Mouse (Mus musculus) midbrain, embryonic 13.5 days (tissue): ENCODE measurements at regions not wholly inside any gene's neighbourhood (a gene's known extent, or its start where the extent isn't known, plus 50 kb on each side); places are given as distances from the start of the nearest gene placed in this dataset.

Experiments
- ATAC-seq: fragments of 200-750 bp; cut with Nextera tagmentation; 2 replicates; pipeline ENCODE4 v1.8.0; 2017; ENCODE audit warnings: mild to moderate bottlenecking, moderate TSS enrichment, moderate library complexity
- H3K27ac ChIP-seq: fragments of 300-500 bp; sonication (generic); 2 replicates; pipeline ENCODE4 v1.5.1; 2015; ENCODE audit warnings: inconsistent platforms, mild to moderate bottlenecking, moderate library complexity
- H3K27me3 ChIP-seq: fragments of 300-500 bp; sonication (generic); 2 replicates; pipeline ENCODE4 v1.6.1; 2015; ENCODE audit warnings: mild to moderate bottlenecking, inconsistent platforms
- H3K36me3 ChIP-seq: fragments of 300-500 bp; sonication (generic); 2 replicates; pipeline ENCODE4 v1.6.1; 2015; ENCODE audit warnings: mild to moderate bottlenecking, inconsistent platforms
- H3K4me1 ChIP-seq: fragments of 300-500 bp; sonication (generic); replicated peaks from 2 replicates; pipeline ENCODE4 v1.6.1; 2015; ENCODE audit warnings: inconsistent platforms
- H3K4me2 ChIP-seq: fragments of 300-500 bp; sonication (generic); replicated peaks from 2 replicates; pipeline ENCODE4 v1.6.1; 2015; ENCODE audit warnings: moderate library complexity, mild to moderate bottlenecking, inconsistent platforms
- H3K4me3 ChIP-seq: fragments of 300-500 bp; sonication (generic); replicated peaks from 2 replicates; pipeline ENCODE4 v1.5.1; 2015; ENCODE audit warnings: mild to moderate bottlenecking, inconsistent platforms
- H3K9ac ChIP-seq: fragments of 300-500 bp; sonication (generic); replicated peaks from 2 replicates; pipeline ENCODE4 v1.6.1; 2015; ENCODE audit warnings: mild to moderate bottlenecking, inconsistent platforms
- H3K9me3 ChIP-seq: fragments of 300-500 bp; sonication (generic); 2 replicates; pipeline ENCODE4 v1.6.1; 2016; ENCODE audit warnings: mild to moderate bottlenecking, inconsistent platforms
- WGBS: fragments of 180-500 bp; shearing (Covaris S2); methylation state at CpG from one replicate; pipeline ENCODE4 v1.1.7; 2015; 5-methylcytosine and 5-hydroxymethylcytosine counted together

DNA sequence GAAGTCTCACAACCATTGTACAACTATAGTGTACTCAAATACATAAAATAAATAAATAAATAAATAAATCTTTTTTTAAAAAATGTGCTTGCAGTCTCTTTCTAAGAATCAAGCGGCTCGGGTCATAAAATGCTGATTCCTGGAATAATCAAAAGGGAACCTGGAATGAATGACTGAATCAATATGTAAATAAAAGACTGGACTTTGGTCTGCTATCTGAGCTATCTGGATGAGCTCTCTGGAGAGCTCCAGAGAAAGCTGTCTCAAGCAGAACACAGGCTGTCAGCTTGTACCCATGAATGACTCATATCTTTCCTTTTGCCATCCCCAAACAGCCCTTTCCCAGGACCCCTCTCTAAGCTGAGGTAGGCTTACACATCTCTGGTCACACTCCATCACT lies 75.8 kb upstream of the Pias1 start:
- ATAC-seq = no peak

DNA sequence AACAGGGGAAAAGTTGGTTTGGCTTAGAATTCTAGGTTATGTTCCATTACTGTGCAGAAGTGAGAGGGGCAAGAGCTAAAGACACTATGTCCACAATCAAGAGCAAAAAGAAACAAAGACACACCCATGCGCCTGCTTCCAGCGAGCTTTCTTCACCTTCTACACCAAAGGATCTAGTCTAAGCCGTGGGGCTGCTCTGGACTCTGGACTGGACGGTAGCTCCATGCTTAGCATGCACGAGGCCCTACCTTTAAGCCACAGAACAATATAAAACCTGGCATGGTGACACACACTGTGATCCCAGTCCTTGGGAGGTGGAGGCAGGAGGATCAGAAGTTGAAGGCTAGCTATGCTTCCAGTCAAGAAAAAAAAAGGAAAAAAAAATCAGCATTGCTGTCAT lies 73.0 kb upstream of the Pias1 start:
- Histone ChIP-seq H3K4me2 (no peak overlapping the region), H3K9me3 (peaks cover 10% of the 10 kb centered on the region), H3K9ac (no peak overlapping the region), H3K27ac (no peak overlapping the region), H3K4me1 (peaks cover 23% of the 10 kb centered on the region), H3K4me3 (no peak overlapping the region), H3K27me3 (no peaks in the 10 kb centered on the region), H3K36me3 (no peaks in the 10 kb centered on the region)
- ATAC-seq = no peak
- WGBS = 83% methylated on average over 5 of the region's 5 CpGs

More for the DNA sequence above, 75.8 kb upstream of the Pias1 start:
- Histone ChIP-seq H3K36me3 (no peaks in the 10 kb centered on the region), H3K4me3 (no peak overlapping the region), H3K9me3 (peaks cover 10% of the 10 kb centered on the region), H3K4me1 (peaks cover 15% of the 10 kb centered on the region), H3K9ac (no peak overlapping the region), H3K27me3 (no peaks in the 10 kb centered on the region), H3K27ac (no peak overlapping the region), H3K4me2 (no peak overlapping the region)
- WGBS = 98% methylated on average over 2 of the region's 2 CpGs

DNA sequence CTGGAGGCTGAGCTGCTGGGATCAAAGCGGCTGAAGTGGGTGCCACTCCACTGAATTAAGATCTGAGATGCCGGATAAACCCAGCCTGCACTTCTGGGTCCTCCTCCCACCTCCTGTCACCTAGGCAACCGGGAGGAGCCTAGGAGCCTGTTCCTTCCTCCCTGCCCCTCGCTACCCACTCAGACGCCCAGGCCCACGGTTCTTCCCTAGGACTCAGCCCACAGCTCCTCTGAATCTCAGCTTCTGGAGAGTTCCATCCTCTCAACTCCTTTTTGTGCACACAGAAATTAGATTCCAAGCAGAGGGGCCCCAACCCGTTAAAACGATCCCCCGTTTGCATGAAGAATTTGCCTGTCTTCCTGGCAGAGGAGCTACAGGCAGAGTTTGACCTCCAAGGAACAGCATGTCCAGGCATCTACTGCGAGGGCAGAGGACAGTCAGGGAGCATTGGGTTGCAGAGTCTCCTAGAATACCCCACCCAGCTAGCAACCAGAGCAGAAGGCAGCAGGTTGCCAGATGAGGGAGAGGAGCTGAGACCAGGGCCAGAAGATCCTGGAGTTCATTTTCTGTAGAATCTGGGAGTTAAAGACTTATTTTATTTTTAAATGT lies 71.6 kb upstream of the Pias1 start:
- peak; percentile 96 for ATAC-seq
- WGBS = 2% methylated on average over 10 of the region's 10 CpGs
- peaks cover 10% of the 10 kb centered on the region for H3K9me3 ChIP-seq
- H3K27me3 ChIP-seq = no peaks in the 10 kb centered on the region
- peak overlapping the region; percentile 19 for H3K9ac ChIP-seq
- H3K27ac ChIP-seq = peak overlapping the region; percentile 84
- H3K4me2 ChIP-seq = peak overlapping the region; percentile 49
- peaks cover 23% of the 10 kb centered on the region for H3K4me1 ChIP-seq
- peak overlapping the region; percentile 17 for H3K4me3 ChIP-seq
- H3K36me3 ChIP-seq = no peaks in the 10 kb centered on the region

DNA sequence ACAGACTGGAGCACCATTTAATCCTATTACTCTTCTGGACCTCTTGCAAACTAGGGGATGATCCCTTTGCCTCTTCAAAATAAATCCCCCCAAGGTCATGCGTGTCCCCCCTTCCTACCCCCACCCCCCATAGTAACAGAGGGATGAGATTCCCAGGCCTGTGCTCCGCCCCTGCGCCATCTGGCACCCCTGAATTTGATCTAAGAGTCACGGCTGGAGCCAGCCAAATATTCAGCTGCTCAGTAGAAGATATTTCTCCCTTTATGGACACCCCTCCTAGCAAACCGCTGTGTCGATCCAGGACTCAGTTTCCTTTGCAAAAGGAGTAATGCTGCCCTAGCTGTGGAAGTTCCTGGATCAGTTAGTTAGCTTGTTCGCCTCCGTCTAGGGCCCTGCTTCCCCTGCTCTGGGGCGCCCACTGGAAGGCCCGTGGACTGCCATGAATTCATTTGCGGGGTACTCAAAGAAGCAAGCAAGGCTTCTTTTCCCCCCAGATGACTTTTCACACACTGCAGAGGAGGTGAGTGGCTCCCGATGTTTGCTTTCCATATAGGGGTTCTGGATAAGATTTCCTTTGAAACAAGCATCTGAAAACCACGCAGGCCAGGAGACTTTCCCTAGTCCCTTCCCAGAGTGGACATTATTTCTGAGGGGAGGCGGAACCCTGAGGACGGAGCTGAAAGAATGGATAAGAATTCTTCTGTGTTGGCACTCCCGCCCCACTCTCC lies 70.9 kb upstream of the Pias1 start:
- peaks cover 23% of the 10 kb centered on the region for H3K4me1 ChIP-seq
- peak overlapping the region; percentile 84 for H3K27ac ChIP-seq
- H3K27me3 ChIP-seq = no peaks in the 10 kb centered on the region
- H3K4me3 ChIP-seq = peak overlapping the region; percentile 17
- peaks cover 10% of the 10 kb centered on the region for H3K9me3 ChIP-seq
- ATAC-seq = peak; percentile 70
- H3K4me2 ChIP-seq = peak overlapping the region; percentile 49
- H3K36me3 ChIP-seq = no peaks in the 10 kb centered on the region
- WGBS = 7% methylated on average over 16 of the region's 16 CpGs
- peak overlapping the region; percentile 19 for H3K9ac ChIP-seq

DNA sequence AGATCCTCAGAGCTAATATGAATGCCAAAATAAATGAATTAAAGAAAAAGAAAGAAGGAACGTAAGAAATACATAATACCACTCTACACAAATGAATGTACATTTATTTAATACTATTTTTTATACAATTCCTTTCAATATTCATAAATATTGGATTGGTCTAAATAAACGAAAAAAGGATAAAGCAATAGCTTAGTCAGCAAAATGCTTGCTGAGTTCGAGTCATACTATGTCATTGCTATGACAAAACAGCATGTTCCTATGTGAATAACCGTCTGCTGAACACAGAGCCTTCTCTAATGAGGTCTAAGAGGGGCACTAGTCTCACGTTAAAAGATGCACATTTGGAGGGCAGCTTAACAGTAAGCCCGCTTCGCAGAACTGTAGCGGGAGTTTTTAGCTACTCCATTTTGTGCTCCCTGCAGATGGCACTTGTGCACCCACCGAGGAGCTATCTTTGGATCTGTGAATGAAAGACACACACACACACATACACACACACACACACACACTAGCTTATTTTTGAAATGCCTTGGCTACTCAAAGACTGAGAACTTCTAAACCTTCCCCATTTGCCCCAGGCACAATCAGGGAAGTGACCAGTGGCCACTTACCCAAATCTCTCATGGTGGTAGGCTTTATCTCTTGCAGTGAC lies 69.1 kb upstream of the Pias1 start:
- 80% methylated on average over 9 of the region's 9 CpGs for WGBS
- no peaks in the 10 kb centered on the region for H3K9me3 ChIP-seq

DNA sequence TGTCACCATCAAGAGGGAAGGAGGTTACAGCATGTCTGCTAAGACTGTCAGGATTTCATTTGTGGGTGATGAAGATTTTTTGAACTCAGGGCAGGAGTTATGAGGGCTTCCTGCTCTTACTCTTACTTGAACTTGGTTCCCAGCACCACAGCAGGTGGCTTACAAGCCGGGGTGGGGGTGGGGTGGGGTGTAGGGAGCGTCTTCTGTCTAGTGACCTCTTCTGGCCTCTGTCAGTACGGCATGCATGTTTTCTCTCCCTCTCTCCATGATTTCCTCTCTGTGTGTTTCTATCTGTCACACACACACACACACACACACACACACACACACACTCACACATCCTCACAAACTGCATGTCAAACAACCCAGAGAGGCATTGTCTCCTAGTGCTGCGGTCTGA lies 64.5 kb upstream of the Pias1 start:
- Histone ChIP-seq H3K36me3 (no peaks in the 10 kb centered on the region), H3K9ac (no peak overlapping the region), H3K4me2 (no peak overlapping the region), H3K4me3 (no peak overlapping the region), H3K9me3 (no peaks in the 10 kb centered on the region), H3K4me1 (no peaks in the 10 kb centered on the region), H3K27ac (no peak overlapping the region), H3K27me3 (no peaks in the 10 kb centered on the region)
- WGBS = 50% methylated on average over 4 of the region's 4 CpGs
- ATAC-seq = no peak

More for the DNA sequence above, 69.1 kb upstream of the Pias1 start:
- no peak for ATAC-seq
- H3K4me2 ChIP-seq = no peak overlapping the region
- H3K9ac ChIP-seq = no peak overlapping the region
- no peak overlapping the region for H3K4me3 ChIP-seq
- H3K27me3 ChIP-seq = no peaks in the 10 kb centered on the region
- no peak overlapping the region for H3K27ac ChIP-seq
- peaks cover 23% of the 10 kb centered on the region for H3K4me1 ChIP-seq
- H3K36me3 ChIP-seq = no peaks in the 10 kb centered on the region

DNA sequence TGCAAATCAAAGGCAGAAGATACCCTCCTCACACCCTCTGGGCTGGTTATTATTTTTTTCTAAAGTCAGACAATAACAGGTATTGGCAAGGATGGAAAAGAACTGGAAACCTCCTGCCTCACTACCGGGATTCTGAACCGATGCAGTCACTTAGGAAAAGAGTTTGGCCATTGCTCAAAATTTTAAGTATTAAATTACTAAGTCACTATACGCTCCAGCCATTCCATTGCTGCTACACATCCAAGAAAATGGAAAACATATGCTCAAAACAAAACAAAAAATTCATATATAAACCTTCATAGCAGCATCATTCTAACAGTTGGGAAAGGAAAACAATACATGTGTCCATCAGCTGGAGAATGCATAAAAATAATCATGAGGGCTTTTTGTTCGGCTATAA lies 63.9 kb upstream of the Pias1 start:
- Histone ChIP-seq H3K4me2 (no peak overlapping the region), H3K4me3 (no peak overlapping the region), H3K4me1 (no peaks in the 10 kb centered on the region), H3K9me3 (no peaks in the 10 kb centered on the region), H3K27me3 (no peaks in the 10 kb centered on the region), H3K36me3 (no peaks in the 10 kb centered on the region), H3K9ac (no peak overlapping the region), H3K27ac (no peak overlapping the region)
- 90% methylated on average over 4 of the region's 4 CpGs for WGBS
- no peak for ATAC-seq

DNA sequence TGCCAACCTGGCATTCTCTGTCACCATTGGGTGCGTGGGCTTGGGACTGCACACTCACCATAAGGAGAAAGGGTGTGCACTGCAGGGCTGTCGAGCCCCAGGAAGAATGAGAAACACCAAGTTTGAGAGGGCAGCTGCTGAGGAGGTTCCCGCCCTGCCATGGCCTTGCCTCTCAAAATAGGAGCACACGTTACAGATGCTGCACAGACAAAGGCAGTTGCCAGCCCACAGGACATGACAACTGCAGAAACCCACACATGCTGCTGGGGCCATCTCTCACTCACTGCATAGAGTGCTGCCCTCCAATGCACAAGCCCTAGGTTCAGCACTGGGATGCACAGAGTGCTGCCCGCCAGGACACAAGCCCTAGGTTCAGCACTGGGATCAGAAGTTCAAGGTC lies 61.6 kb upstream of the Pias1 start:
- H3K9me3 ChIP-seq = no peaks in the 10 kb centered on the region
- no peak overlapping the region for H3K4me3 ChIP-seq
- H3K36me3 ChIP-seq = no peaks in the 10 kb centered on the region
- H3K4me1 ChIP-seq = no peaks in the 10 kb centered on the region
- no peak overlapping the region for H3K9ac ChIP-seq
- WGBS = 87% methylated on average over 5 of the region's 5 CpGs
- H3K27ac ChIP-seq = no peak overlapping the region
- ATAC-seq = no peak
- no peak overlapping the region for H3K4me2 ChIP-seq
- no peaks in the 10 kb centered on the region for H3K27me3 ChIP-seq

DNA sequence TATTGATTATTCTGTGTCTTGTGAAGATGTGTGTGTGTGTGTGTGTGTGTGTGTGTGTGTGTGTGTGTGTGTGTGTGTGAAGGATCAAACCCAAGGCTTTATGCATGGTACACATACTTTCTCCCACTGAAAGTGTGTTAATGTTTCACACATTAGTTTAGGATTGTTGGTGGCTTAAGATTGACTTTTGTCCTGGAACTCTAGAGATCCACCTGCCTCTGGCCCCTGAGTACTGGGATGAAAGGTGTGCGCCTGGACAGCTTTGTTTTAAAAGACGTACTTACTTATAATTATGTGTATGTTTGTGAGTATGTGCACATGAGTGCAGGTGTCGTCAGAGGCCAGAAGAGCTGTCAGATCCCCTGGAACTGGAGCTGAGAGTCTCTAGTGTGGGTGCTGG lies 59.3 kb upstream of the Pias1 start:
- Histone ChIP-seq H3K4me3 (no peak overlapping the region), H3K27ac (no peak overlapping the region), H3K9ac (no peak overlapping the region), H3K9me3 (no peaks in the 10 kb centered on the region), H3K4me2 (no peak overlapping the region), H3K4me1 (no peaks in the 10 kb centered on the region), H3K36me3 (no peaks in the 10 kb centered on the region), H3K27me3 (no peaks in the 10 kb centered on the region)
- 86% methylated on average over 3 of the region's 3 CpGs for WGBS
- no peak for ATAC-seq

DNA sequence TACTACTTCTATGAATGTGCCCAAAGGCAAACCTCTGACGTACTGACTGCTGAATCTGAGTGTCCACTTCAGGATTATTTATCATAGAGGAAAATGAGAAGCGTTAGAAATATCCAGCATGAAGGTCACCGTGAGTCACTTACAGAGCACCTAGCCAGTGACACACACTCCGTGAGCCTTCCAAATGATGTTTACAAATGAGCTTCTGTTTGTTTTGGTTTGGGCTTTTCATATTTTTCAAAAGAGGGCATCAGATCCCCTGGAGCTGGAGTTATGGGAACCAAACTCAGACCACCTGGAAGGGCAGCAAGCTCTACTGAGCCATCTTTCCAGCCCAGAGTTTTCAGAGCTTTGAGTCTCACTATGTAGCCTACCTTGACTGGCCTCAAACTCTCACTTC lies 57.8 kb upstream of the Pias1 start:
- no peak overlapping the region for H3K27ac ChIP-seq
- WGBS = 94% methylated on average over 4 of the region's 4 CpGs
- no peak overlapping the region for H3K9ac ChIP-seq
- no peak overlapping the region for H3K4me3 ChIP-seq
- no peaks in the 10 kb centered on the region for H3K36me3 ChIP-seq
- H3K4me1 ChIP-seq = no peaks in the 10 kb centered on the region
- no peaks in the 10 kb centered on the region for H3K27me3 ChIP-seq
- no peak overlapping the region for H3K4me2 ChIP-seq
- H3K9me3 ChIP-seq = no peaks in the 10 kb centered on the region
- no peak for ATAC-seq

DNA sequence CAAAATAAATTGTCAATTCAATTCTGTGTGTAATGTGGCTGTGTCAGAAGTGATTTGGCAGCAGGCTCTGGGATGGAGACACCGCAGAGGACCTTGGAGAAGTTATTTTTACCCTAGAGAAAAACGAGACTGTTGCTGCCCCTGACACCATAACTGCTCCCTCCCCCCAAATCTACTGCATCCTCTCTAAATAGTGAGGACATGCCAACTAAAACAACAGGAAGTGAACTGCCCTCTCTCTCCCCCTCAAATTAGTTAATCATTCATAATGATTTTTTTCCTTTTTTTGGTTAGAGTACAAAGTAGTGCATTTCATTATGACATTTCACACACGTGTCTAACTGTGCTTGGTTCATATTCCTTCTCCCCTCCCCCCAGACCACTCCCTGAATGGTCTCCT lies 55.6 kb upstream of the Pias1 start:
- Histone ChIP-seq H3K27me3 (no peaks in the 10 kb centered on the region), H3K36me3 (no peaks in the 10 kb centered on the region), H3K27ac (no peak overlapping the region), H3K4me2 (no peak overlapping the region), H3K4me3 (no peak overlapping the region), H3K4me1 (no peaks in the 10 kb centered on the region), H3K9ac (no peak overlapping the region), H3K9me3 (no peaks in the 10 kb centered on the region)
- 71% methylated on average over 3 of the region's 3 CpGs for WGBS
- ATAC-seq = no peak

DNA sequence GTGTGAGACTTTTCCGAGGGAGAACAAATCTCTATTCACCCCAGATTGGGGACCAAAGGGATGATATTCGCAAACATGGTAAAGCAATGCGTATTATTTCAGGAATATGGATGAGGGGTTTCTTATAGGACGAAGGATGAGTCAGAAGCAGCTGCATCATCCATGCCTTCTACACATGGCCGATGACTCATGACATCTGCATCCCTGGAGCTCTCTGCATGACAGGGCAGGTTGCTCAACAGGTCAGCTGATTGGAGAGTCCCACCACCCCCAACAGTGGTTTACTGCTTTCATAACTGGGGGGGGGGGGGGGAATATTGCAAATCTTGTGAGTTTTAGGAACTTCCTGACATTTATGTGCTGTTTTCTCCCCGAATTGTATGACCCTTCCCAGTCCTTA lies 50.3 kb upstream of the Pias1 start:
- no peak overlapping the region for H3K4me2 ChIP-seq
- H3K4me1 ChIP-seq = no peaks in the 10 kb centered on the region
- H3K9me3 ChIP-seq = no peaks in the 10 kb centered on the region
- H3K9ac ChIP-seq = no peak overlapping the region
- H3K27me3 ChIP-seq = no peaks in the 10 kb centered on the region
- H3K4me3 ChIP-seq = no peak overlapping the region
- no peak for ATAC-seq
- WGBS = 90% methylated on average over 6 of the region's 6 CpGs
- H3K27ac ChIP-seq = no peak overlapping the region
- H3K36me3 ChIP-seq = no peaks in the 10 kb centered on the region
